Mouse (Mus musculus) left cerebral cortex, adult 18-20 months (tissue): ENCODE results near the gene Aff3. TPM values are rescaled to one million over a fixed set of nuclear protein-coding genes. Genes with fewer than 3 reads are reported as not detected.

Experiments
- DNase-seq, 2 experiments: peaks; one replicate each; pipeline ENCODE4 v3.0.0; 2021 to 2022; ENCODE audit warnings: low spot score in 2 of 2, mixed read lengths in 1 of 2
- total RNA-seq, 2 experiments: library from RNA; stranded (reverse); gene quantifications; 2 replicates each; pipeline ENCODE4 v1.2.3; 2021

Gene Aff3
- total RNA-seq, 2 experiments from 2014 or later, result 103 to 107 TPM

GRCm38 (mm10) chr1:38658376-38658775 is 6.4 kb downstream of the Aff3 start:
- DNase-seq, result no peak

- no peak for DNase-seq
Observed at GRCm38 (mm10) chr1:38657606-38658005, 7.1 kb downstream of the Aff3 start.

GRCm38 (mm10) chr1:38654981-38655540 is 9.7 kb downstream of the Aff3 start:
- DNase-seq, result no peak

GRCm38 (mm10) chr1:38650031-38650430 is 14.7 kb downstream of the Aff3 start:
- no peak for DNase-seq

GRCm38 (mm10) chr1:38649174-38649573 is 15.6 kb downstream of the Aff3 start:
- DNase-seq, result no peak

GRCm38 (mm10) chr1:38642288-38642687 is 22.5 kb downstream of the Aff3 start:
- no peak for DNase-seq

- DNase-seq, result no peak
Observed at GRCm38 (mm10) chr1:38639669-38640068, 25.1 kb downstream of the Aff3 start.

- DNase-seq, result no peak
Observed at GRCm38 (mm10) chr1:38635596-38635995, 29.2 kb downstream of the Aff3 start.

- no peak for DNase-seq
Observed at GRCm38 (mm10) chr1:38634081-38634480, 30.7 kb downstream of the Aff3 start.

GRCm38 (mm10) chr1:38632461-38633180 is 32.1 kb downstream of the Aff3 start:
- peak in 1 of 2 experiments; percentile 6 for DNase-seq

GRCm38 (mm10) chr1:38631501-38632279 is 33.1 kb downstream of the Aff3 start:
- DNase-seq, result no peak

GRCm38 (mm10) chr1:38628901-38629585 is 35.7 kb downstream of the Aff3 start:
- DNase-seq, result peak; percentile 27 to 36

- DNase-seq, result peak; percentile 21 to 29
Observed at GRCm38 (mm10) chr1:38628426-38628825, 36.3 kb downstream of the Aff3 start.

GRCm38 (mm10) chr1:38627683-38628361 is 36.9 kb downstream of the Aff3 start:
- peak; percentile 25 to 36 for DNase-seq

- peak; percentile 47 to 67 for DNase-seq
Observed at GRCm38 (mm10) chr1:38626739-38627661, 37.8 kb downstream of the Aff3 start.

- DNase-seq, result peak in 1 of 2 experiments; percentile 23
Observed at GRCm38 (mm10) chr1:38626388-38626738, 38.4 kb downstream of the Aff3 start.

GRCm38 (mm10) chr1:38621840-38622239 is 42.9 kb downstream of the Aff3 start:
- no peak for DNase-seq

- no peak for DNase-seq
Observed at GRCm38 (mm10) chr1:38620401-38620800, 44.4 kb downstream of the Aff3 start.

GRCm38 (mm10) chr1:38606741-38607140 is 58.0 kb downstream of the Aff3 start:
- no peak for DNase-seq

GRCm38 (mm10) chr1:38605426-38605825 is 59.3 kb downstream of the Aff3 start:
- no peak for DNase-seq
